Mouse (Mus musculus) olfactory bulb, adult 2 months (tissue): ENCODE measurements around the gene Foxo6. TPM values are rescaled to one million over a fixed set of nuclear protein-coding genes. Genes with fewer than 3 reads are reported as not detected.

ENCODE experiments used
- H3K27ac ChIP-seq: fragments of 200-500 bp; 2 replicates; pipeline ENCODE4 v1.5.1; 2012; ENCODE audit warnings: low read depth, low read length; ENCODE audit not compliant: insufficient read depth
- H3K4me1 ChIP-seq: fragments of 200-500 bp; 2 replicates; pipeline ENCODE4 v1.6.1; 2012; ENCODE audit warnings: low read length; ENCODE audit not compliant: control insufficient read depth, insufficient read depth
- H3K4me3 ChIP-seq: fragments of 200-500 bp; 2 replicates; pipeline ENCODE4 v1.5.1; 2012; ENCODE audit warnings: mild to moderate bottlenecking, low read depth, low read length, moderate library complexity; ENCODE audit not compliant: insufficient read depth
- CTCF ChIP-seq: fragments of 200-500 bp; IDR thresholded peaks from 2 replicates; pipeline ENCODE4 v1.5.1; 2012; ENCODE audit warnings: low read depth, mild to moderate bottlenecking, low read length, moderate library complexity; ENCODE audit not compliant: insufficient read depth
- POLR2A ChIP-seq: fragments of 200-500 bp; IDR thresholded peaks from 2 replicates; pipeline ENCODE4 v1.6.1; 2012; ENCODE audit warnings: mild to moderate bottlenecking, low read depth, low read length, moderate library complexity; ENCODE audit not compliant: insufficient read depth
- WGBS: fragments of 180-500 bp; shearing (Covaris S2); methylation state at CpG from one replicate; pipeline ENCODE4 v1.1.7; 2018; 5-methylcytosine and 5-hydroxymethylcytosine counted together
- polyA plus RNA-seq: library from polyadenylated mRNA; stranded (reverse); fragments of >200 nt; gene quantifications from 2 replicates; pipeline ENCODE4 v1.2.4, GENCODE M21; 2012; ENCODE audit warnings: low replicate concordance; ENCODE audit not compliant: missing spikeins, insufficient read depth, insufficient read length

Foxo6 gene
- polyA plus RNA-seq, 1 experiment = not detected

GRCm38 (mm10) chr4:120323198-120323597 is 36.0 kb upstream of the Foxo6 start:
- WGBS = 42% methylated on average over 6 of the region's 6 CpGs
- Histone ChIP-seq H3K4me3 (no peak overlapping the region), H3K4me1 (no peaks in the 10 kb centered on the region), H3K27ac (no peak overlapping the region)
- TF ChIP-seq CTCF = no peak

DNA sequence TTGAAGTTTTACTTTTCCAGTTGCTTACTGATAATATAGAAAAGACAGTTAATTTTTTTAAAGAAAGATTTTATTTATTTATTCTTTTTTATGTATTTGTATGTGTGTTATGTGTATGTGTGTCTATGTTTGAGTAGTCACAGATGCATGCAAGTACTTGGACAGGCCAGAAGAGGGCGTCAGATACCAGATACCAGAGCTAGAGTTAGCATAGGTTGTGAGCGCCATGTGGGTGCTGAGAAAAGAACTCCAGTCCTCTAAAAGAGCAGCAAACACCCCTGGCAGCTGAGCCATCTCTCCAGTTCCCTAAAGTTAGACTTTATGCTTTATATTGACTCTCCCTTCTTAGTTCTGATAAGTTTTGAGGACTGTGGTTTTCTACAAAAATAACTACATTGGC is 30.4 kb upstream of the Foxo6 start:
- TF ChIP-seq POLR2A = no peak
- no peak for TF ChIP-seq CTCF
- Histone ChIP-seq H3K4me1 (peaks cover 4% of the 10 kb centered on the region; the same call in 1 of the 2 replicates), H3K4me3 (no peak overlapping the region), H3K27ac (no peak overlapping the region)
- WGBS = 75% methylated on average over 2 of the region's 2 CpGs

DNA sequence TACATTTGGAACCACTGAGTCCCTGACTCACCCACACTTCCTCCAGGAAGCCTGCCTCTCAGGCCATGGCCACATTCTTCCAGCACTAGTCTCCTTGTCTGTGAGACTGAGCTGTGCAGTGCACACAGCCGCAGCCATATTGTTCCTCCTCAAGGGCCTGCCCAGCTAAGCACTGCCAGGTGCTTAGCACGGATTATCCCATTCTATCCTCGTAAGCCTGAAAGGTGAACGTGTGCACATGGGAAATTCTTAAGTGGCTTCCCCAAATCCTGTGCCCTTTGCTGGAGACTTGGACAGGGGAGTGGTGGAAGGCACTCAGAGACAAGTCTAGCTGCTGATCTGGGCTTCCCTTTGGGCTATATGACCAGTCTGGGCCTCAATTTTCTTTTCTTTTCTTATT is 29.6 kb upstream of the Foxo6 start:
- no peak for TF ChIP-seq POLR2A
- no peak for TF ChIP-seq CTCF

DNA sequence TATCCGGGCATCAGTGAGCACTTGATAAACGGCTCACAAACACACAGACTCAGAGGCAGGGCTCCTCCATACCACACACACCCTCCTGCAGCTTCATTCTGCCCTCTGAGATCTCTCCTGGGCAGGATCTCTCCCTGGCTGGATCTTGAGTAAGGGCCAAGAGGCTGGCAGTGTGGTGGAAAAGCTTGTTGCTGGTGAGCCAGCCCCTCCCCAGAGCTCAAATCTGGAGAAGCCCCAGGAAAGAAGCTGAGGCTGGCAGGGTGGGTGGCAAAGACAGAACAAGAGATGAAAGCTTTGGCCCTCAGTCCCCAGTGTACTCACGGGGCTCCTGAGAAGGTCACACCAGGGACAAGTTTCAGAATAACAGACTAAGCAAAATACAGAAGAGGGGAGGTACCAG is 27.4 kb upstream of the Foxo6 start:
- WGBS = 45% methylated on average over 3 of the region's 3 CpGs

More for the DNA sequence above, 29.6 kb upstream of the Foxo6 start:
- Histone ChIP-seq H3K4me1 (peaks cover 4% of the 10 kb centered on the region; the same call in 1 of the 2 replicates), H3K27ac (no peak overlapping the region), H3K4me3 (no peak overlapping the region)
- WGBS = 87% methylated on average over 4 of the region's 4 CpGs

DNA sequence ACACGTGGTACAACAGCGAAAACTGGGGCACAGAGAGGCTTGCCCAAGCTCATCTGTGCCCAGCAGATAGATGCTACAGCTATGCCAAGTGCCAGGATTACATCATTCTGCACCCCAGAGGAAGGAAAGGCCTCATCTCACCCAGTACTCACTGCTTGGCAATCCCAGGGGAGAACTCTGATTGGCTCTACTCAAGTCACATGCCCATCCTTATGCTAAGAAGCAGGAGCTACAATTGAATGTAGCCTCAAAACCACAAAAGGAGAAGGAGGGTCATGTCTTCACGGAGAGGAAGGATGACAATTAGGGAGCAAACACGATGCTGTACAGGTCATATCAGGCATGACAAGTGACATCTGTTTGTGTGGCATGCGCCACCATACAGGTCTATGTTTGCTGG is 26.2 kb upstream of the Foxo6 start:
- WGBS = 85% methylated on average over 5 of the region's 5 CpGs
- TF ChIP-seq POLR2A (no peak), CTCF (no peak)
- H3K4me1 ChIP-seq = peaks cover 4% of the 10 kb centered on the region; the same call in 1 of the 2 replicates
- H3K4me3 ChIP-seq = no peak overlapping the region
- H3K27ac ChIP-seq = no peak overlapping the region

More for the DNA sequence above, 27.4 kb upstream of the Foxo6 start:
- no peak overlapping the region for H3K27ac ChIP-seq
- peaks cover 4% of the 10 kb centered on the region; the same call in 1 of the 2 replicates for H3K4me1 ChIP-seq
- TF ChIP-seq CTCF (no peak), POLR2A (no peak)
- H3K4me3 ChIP-seq = no peak overlapping the region

DNA sequence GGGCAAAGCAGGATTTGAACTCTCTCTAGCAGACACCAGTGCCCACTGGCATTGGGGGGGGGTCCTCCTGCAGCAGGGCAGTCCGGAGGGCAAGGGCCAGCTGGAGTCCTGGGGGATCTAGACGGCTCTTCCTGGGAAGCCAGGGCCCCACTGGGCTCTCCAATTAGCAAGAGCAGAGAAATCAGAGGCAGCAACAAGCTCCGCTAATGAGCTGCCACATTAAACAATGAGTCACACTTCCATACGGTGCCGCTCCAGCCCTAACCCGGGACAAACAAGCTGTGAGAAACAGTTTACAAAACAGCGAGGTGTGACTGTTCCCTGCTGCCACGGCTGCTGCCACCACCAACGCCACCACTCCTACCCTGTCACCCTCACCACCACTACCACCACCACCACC is 17.4 kb upstream of the Foxo6 start:
- H3K4me3 ChIP-seq = no peak overlapping the region
- no peak overlapping the region for H3K27ac ChIP-seq
- peaks cover 13% of the 10 kb centered on the region for H3K4me1 ChIP-seq
- 4% methylated on average over 9 of the region's 9 CpGs for WGBS
- TF ChIP-seq POLR2A (no peak), CTCF (no peak)

DNA sequence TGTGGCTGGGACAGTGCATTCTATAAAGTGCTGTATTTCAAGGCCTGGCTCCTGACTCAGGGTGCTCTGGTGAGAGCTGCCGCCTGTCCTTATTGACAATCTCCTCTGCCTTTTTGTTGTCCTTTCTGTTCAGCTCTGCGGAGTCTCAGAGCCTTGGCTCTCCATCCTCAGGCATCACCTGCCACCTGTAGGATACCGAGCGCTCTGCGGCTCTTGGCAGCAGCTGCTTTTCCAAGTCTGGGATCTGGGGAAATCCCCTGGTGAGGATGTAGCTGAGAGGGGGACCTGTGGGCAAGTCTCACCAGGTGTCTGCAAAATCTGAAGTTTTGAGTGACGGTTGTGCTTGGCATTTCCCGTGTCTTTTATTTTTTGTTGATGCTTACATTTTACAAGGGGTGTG is 12.1 kb upstream of the Foxo6 start:
- TF ChIP-seq POLR2A (no peak), CTCF (no peak)
- no peak overlapping the region for H3K27ac ChIP-seq
- no peak overlapping the region for H3K4me3 ChIP-seq
- peaks cover 5% of the 10 kb centered on the region for H3K4me1 ChIP-seq
- 76% methylated on average over 7 of the region's 7 CpGs for WGBS

DNA sequence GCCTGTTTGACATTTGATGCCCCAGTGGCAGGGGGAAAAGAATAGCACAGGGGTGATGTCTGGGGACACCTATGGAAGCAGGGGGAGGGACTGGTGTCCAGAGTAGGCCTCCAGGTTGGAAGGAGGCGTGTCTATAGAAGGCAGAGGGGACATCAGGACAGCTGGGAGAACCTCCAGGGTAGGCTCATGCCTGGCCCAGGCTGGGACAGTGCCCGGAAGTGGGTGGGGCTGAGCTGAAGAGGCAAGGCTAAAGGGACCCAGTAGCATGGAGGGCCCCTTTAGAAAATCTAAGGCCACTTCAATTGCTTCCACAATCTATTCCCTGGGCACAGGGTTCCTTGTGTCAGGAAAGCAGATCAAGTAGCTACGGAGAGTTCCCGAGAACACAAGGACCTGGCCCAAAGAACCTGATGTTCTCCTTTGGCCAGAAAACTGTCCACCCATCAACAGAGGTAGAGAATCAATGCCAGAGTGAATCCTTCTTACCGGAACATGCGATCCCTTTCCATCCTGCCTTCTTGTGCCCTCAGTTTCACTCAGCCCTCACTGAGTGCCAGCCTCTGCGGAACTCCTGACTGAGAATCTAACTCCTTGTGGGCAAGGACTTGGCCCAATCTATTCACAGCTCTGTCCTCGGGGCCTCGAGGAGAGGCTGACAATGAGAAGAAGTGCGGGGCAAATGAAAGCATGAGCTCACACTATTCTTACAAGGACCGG is 4.1 kb upstream of the Foxo6 start:
- Histone ChIP-seq H3K4me3 (no peak overlapping the region), H3K4me1 (peaks cover 22% of the 10 kb centered on the region), H3K27ac (no peak overlapping the region)
- 79% methylated on average over 11 of the region's 11 CpGs for WGBS
- TF ChIP-seq CTCF (no peak), POLR2A (no peak)

GRCm38 (mm10) chr4:120290486-120290885 is 3.3 kb upstream of the Foxo6 start:
- WGBS = 46% methylated on average over 5 of the region's 5 CpGs
- peaks cover 25% of the 10 kb centered on the region for H3K4me1 ChIP-seq
- H3K4me3 ChIP-seq = no peak overlapping the region
- TF ChIP-seq POLR2A (no peak), CTCF (no peak)
- no peak overlapping the region for H3K27ac ChIP-seq
